Mouse (Mus musculus) neural tube, embryonic 13.5 days (tissue): ENCODE measurements at regions not wholly inside any gene's neighbourhood (a gene's known extent, or its start where the extent isn't known, plus 50 kb on each side); places are given as distances from the start of the nearest gene placed in this dataset.

Source experiments
- ATAC-seq: fragments of 200-750 bp; cut with Nextera tagmentation; 2 replicates; pipeline ENCODE4 v1.8.0; 2017; ENCODE audit warnings: low read depth, mild to moderate bottlenecking, moderate TSS enrichment, moderate library complexity
- H3K27ac ChIP-seq: fragments of 300-500 bp; sonication (generic); replicated peaks from 2 replicates; pipeline ENCODE4 v1.5.1; 2015; ENCODE audit warnings: moderate library complexity, mild to moderate bottlenecking, inconsistent platforms
- H3K27me3 ChIP-seq: fragments of 300-500 bp; sonication (generic); 2 replicates; pipeline ENCODE4 v1.6.1; 2015; ENCODE audit warnings: mild to moderate bottlenecking, inconsistent platforms
- H3K36me3 ChIP-seq: fragments of 300-500 bp; sonication (generic); 2 replicates; pipeline ENCODE4 v1.6.1; 2015; ENCODE audit warnings: mild to moderate bottlenecking, inconsistent platforms
- H3K4me1 ChIP-seq: fragments of 300-500 bp; sonication (generic); replicated peaks from 2 replicates; pipeline ENCODE4 v1.6.1; 2015; ENCODE audit warnings: inconsistent platforms
- H3K4me2 ChIP-seq: fragments of 300-500 bp; sonication (generic); 2 replicates; pipeline ENCODE4 v1.6.1; 2015; ENCODE audit warnings: inconsistent platforms, mild to moderate bottlenecking, moderate library complexity
- H3K4me3 ChIP-seq: fragments of 300-500 bp; sonication (generic); 2 replicates; pipeline ENCODE4 v1.5.1; 2015; ENCODE audit warnings: mild to moderate bottlenecking, inconsistent platforms
- H3K9ac ChIP-seq: fragments of 300-500 bp; sonication (generic); 2 replicates; pipeline ENCODE4 v1.6.1; 2015; ENCODE audit warnings: moderate library complexity, mild to moderate bottlenecking, inconsistent platforms
- H3K9me3 ChIP-seq: fragments of 300-500 bp; sonication (generic); 2 replicates; pipeline ENCODE4 v1.6.1; 2016; ENCODE audit warnings: inconsistent platforms
- WGBS: fragments of 180-500 bp; shearing (Covaris S2); methylation state at CpG from one replicate; pipeline ENCODE4 v1.1.7; 2015; 5-methylcytosine and 5-hydroxymethylcytosine counted together

- Histone ChIP-seq H3K36me3 (no peaks in the 10 kb centered on the region), H3K27ac (peak overlapping the region; percentile 49), H3K9me3 (no peaks in the 10 kb centered on the region), H3K4me2 (no peak overlapping the region), H3K9ac (peak overlapping the region; percentile 1; the same call in 1 of the 2 replicates), H3K4me3 (no peak overlapping the region), H3K4me1 (peaks cover 6% of the 10 kb centered on the region; the same call in 1 of the 2 replicates), H3K27me3 (no peaks in the 10 kb centered on the region)
- 36% methylated on average over 9 of the region's 9 CpGs for WGBS
- peak; percentile 89; the same call in 1 of the 2 replicates for ATAC-seq
These were observed 56.1 kb upstream of the Ces5a start for GRCm38 (mm10) chr8:93591608-93592301.

GRCm38 (mm10) chr8:93592302-93592651 lies 56.6 kb upstream of the Ces5a start:
- H3K36me3 ChIP-seq: no peaks in the 10 kb centered on the region
- H3K9ac ChIP-seq: peak overlapping the region; percentile 1; the same call in 1 of the 2 replicates
- no peaks in the 10 kb centered on the region for H3K9me3 ChIP-seq
- peaks cover 6% of the 10 kb centered on the region; the same call in 1 of the 2 replicates for H3K4me1 ChIP-seq
- 17% methylated on average over 3 of the region's 3 CpGs for WGBS
- H3K27ac ChIP-seq: peak overlapping the region; percentile 49
- H3K27me3 ChIP-seq: no peaks in the 10 kb centered on the region
- H3K4me3 ChIP-seq: no peak overlapping the region
- peak; percentile 62; the same call in 1 of the 2 replicates for ATAC-seq
- no peak overlapping the region for H3K4me2 ChIP-seq

GRCm38 (mm10) chr8:93598613-93599121 lies 63.0 kb upstream of the Ces5a start:
- H3K4me1 ChIP-seq: peaks cover 21% of the 10 kb centered on the region
- H3K9ac ChIP-seq: no peak overlapping the region
- no peak overlapping the region for H3K4me2 ChIP-seq
- WGBS: 58% methylated on average over 11 of the region's 11 CpGs
- H3K27me3 ChIP-seq: no peaks in the 10 kb centered on the region
- no peaks in the 10 kb centered on the region for H3K36me3 ChIP-seq
- H3K9me3 ChIP-seq: no peaks in the 10 kb centered on the region
- H3K27ac ChIP-seq: 0 out of 2 replicates have a peak overlapping the region, but pooled peaks have one; percentile 15
- no peak overlapping the region for H3K4me3 ChIP-seq
- no peak; the same call in 1 of the 2 replicates for ATAC-seq

GRCm38 (mm10) chr8:93599306-93599705 lies 63.7 kb upstream of the Ces5a start:
- WGBS: 49% methylated on average over 9 of the region's 9 CpGs
- H3K27me3 ChIP-seq: no peaks in the 10 kb centered on the region
- peaks cover 21% of the 10 kb centered on the region for H3K4me1 ChIP-seq
- H3K36me3 ChIP-seq: no peaks in the 10 kb centered on the region
- H3K4me3 ChIP-seq: no peak overlapping the region
- H3K4me2 ChIP-seq: no peak overlapping the region
- ATAC-seq: no peak
- H3K9ac ChIP-seq: no peak overlapping the region
- H3K27ac ChIP-seq: no peak overlapping the region
- H3K9me3 ChIP-seq: no peaks in the 10 kb centered on the region

GRCm38 (mm10) chr8:93599776-93600175 lies 64.1 kb upstream of the Ces5a start:
- H3K4me2 ChIP-seq: no peak overlapping the region
- H3K4me1 ChIP-seq: peaks cover 21% of the 10 kb centered on the region
- no peaks in the 10 kb centered on the region for H3K27me3 ChIP-seq
- no peaks in the 10 kb centered on the region for H3K36me3 ChIP-seq
- no peak overlapping the region for H3K27ac ChIP-seq
- H3K9me3 ChIP-seq: no peaks in the 10 kb centered on the region
- ATAC-seq: no peak
- no peak overlapping the region for H3K9ac ChIP-seq
- WGBS: 60% methylated on average over 8 of the region's 8 CpGs
- H3K4me3 ChIP-seq: no peak overlapping the region

GRCm38 (mm10) chr8:93626807-93627526 lies 91.3 kb upstream of the Ces5a start:
- H3K9ac ChIP-seq: peak overlapping the region; percentile 14
- peak overlapping the region; percentile 73 for H3K27ac ChIP-seq
- ATAC-seq: peak; percentile 90
- H3K27me3 ChIP-seq: no peaks in the 10 kb centered on the region; the same call in 1 of the 2 replicates
- H3K9me3 ChIP-seq: no peaks in the 10 kb centered on the region
- no peaks in the 10 kb centered on the region for H3K36me3 ChIP-seq
- peak overlapping the region; percentile 45 for H3K4me2 ChIP-seq
- H3K4me3 ChIP-seq: peak overlapping the region; percentile 7; the same call in 1 of the 2 replicates
- WGBS: 21% methylated on average over 18 of the region's 18 CpGs
- peaks cover 18% of the 10 kb centered on the region for H3K4me1 ChIP-seq

GRCm38 (mm10) chr8:93627626-93628025 lies 92.0 kb upstream of the Ces5a start:
- 64% methylated on average over 6 of the region's 6 CpGs for WGBS
- no peak overlapping the region for H3K9ac ChIP-seq
- ATAC-seq: no peak
- 0 out of 2 replicates have a peak overlapping the region, but pooled peaks have one; percentile 73 for H3K27ac ChIP-seq
- peaks cover 18% of the 10 kb centered on the region for H3K4me1 ChIP-seq
- H3K9me3 ChIP-seq: no peaks in the 10 kb centered on the region
- H3K4me3 ChIP-seq: no peak overlapping the region
- H3K36me3 ChIP-seq: no peaks in the 10 kb centered on the region
- no peak overlapping the region for H3K4me2 ChIP-seq
- no peaks in the 10 kb centered on the region; the same call in 1 of the 2 replicates for H3K27me3 ChIP-seq

- ATAC-seq: no peak
- 83% methylated on average over 8 of the region's 8 CpGs for WGBS
- H3K4me3 ChIP-seq: no peak overlapping the region
- no peaks in the 10 kb centered on the region for H3K36me3 ChIP-seq
- H3K27me3 ChIP-seq: no peaks in the 10 kb centered on the region; the same call in 1 of the 2 replicates
- no peaks in the 10 kb centered on the region for H3K9me3 ChIP-seq
- peaks cover under 1% of the 10 kb centered on the region; the same call in 1 of the 2 replicates for H3K4me1 ChIP-seq
- no peak overlapping the region for H3K9ac ChIP-seq
- no peak overlapping the region for H3K27ac ChIP-seq
- H3K4me2 ChIP-seq: no peak overlapping the region
These were observed 97.3 kb upstream of the Ces5a start for GRCm38 (mm10) chr8:93632896-93633295.

- 42% methylated on average over 2 of the region's 2 CpGs for WGBS
- H3K9me3 ChIP-seq: no peaks in the 10 kb centered on the region
- H3K27me3 ChIP-seq: no peaks in the 10 kb centered on the region
- H3K4me1 ChIP-seq: peaks cover 4% of the 10 kb centered on the region; the same call in 1 of the 2 replicates
- H3K27ac ChIP-seq: no peak overlapping the region
- no peaks in the 10 kb centered on the region for H3K36me3 ChIP-seq
- H3K4me2 ChIP-seq: no peak overlapping the region
- H3K4me3 ChIP-seq: no peak overlapping the region
- no peak overlapping the region for H3K9ac ChIP-seq
- ATAC-seq: peak; percentile 81
These were observed 107.1 kb upstream of the Ces5a start for GRCm38 (mm10) chr8:93642770-93643169.

- Histone ChIP-seq H3K4me1 (peaks cover 4% of the 10 kb centered on the region; the same call in 1 of the 2 replicates), H3K27ac (no peak overlapping the region), H3K9me3 (no peaks in the 10 kb centered on the region), H3K4me2 (no peak overlapping the region), H3K9ac (no peak overlapping the region), H3K27me3 (no peaks in the 10 kb centered on the region), H3K4me3 (no peak overlapping the region), H3K36me3 (no peaks in the 10 kb centered on the region)
- WGBS: 85% methylated on average over 4 of the region's 4 CpGs
- ATAC-seq: no peak
These were observed 108.0 kb upstream of the Ces5a start for GRCm38 (mm10) chr8:93643471-93644215.

GRCm38 (mm10) chr8:93653421-93653820 lies 117.8 kb upstream of the Ces5a start:
- 97% methylated on average over 2 of the region's 2 CpGs for WGBS
- Histone ChIP-seq H3K4me3 (no peak overlapping the region), H3K9me3 (peaks cover 4% of the 10 kb centered on the region; the same call in 1 of the 2 replicates), H3K27me3 (no peaks in the 10 kb centered on the region), H3K27ac (no peak overlapping the region), H3K9ac (no peak overlapping the region), H3K4me2 (no peak overlapping the region), H3K36me3 (no peaks in the 10 kb centered on the region), H3K4me1 (no peaks in the 10 kb centered on the region)
- ATAC-seq: no peak
